ENCODE assay signal across 15 mouse cellular contexts in genomic region chr9:32721081-32721480, GRCm38 (mm10).
DNase-seq lines count a peak whose midpoint lies in the region; ATAC-seq and TF ChIP-seq lines count a peak whose summit lies in the region.
"Had no signal": no experiment of that assay in that cellular context is flagged by ENCODE, and none has a peak within 500 bp of the region (broad histone marks: within the 10 kb centered on the region; RNA-seq: fewer than 3 reads in every experiment).

No protein-coding gene starts in this region.

- peak overlapping the region; percentile 57; the same call in 1 of the 2 replicates for H3K9ac ChIP-seq in heart, embryonic 13.5 days
- H3K9ac ChIP-seq in lung, postnatal 0 days (replicated peaks; ENCODE audit: low read depth) = no peak overlapping the region
- no peak overlapping the region for H3K9ac ChIP-seq in embryonic facial prominence, embryonic 11.5 days (replicated peaks; ENCODE audit: low read length)
- H3K9ac ChIP-seq in limb, embryonic 14.5 days (ENCODE audit: low read depth, low read length, severe bottlenecking) = no peak overlapping the region
- H3K9ac ChIP-seq: forebrain, embryonic 15.5 days; liver, embryonic 12.5 days; midbrain, embryonic 12.5 days; neural tube, embryonic 15.5 days had no signal

- 0 out of 2 replicates have a peak, but pooled peaks cover 2% of the 10 kb centered on the region for H3K36me3 ChIP-seq in heart, embryonic 13.5 days
- no peaks in the 10 kb centered on the region; the same call in 1 of the 2 replicates for H3K36me3 ChIP-seq in lung, postnatal 0 days (ENCODE audit: insufficient read depth, low read length)
- no peaks in the 10 kb centered on the region for H3K36me3 ChIP-seq in embryonic facial prominence, embryonic 11.5 days (replicated peaks; ENCODE audit: control insufficient read depth, insufficient read depth, low read depth, low read length)
- no peaks in the 10 kb centered on the region for H3K36me3 ChIP-seq in limb, embryonic 14.5 days (ENCODE audit: control insufficient read depth, insufficient read depth, low read length)
- H3K36me3 ChIP-seq: forebrain, embryonic 15.5 days; liver, embryonic 12.5 days; midbrain, embryonic 12.5 days; neural tube, embryonic 15.5 days had no signal

- no peak overlapping the region for H3K4me2 ChIP-seq in heart, embryonic 13.5 days
- H3K4me2 ChIP-seq in lung, postnatal 0 days (replicated peaks; ENCODE audit: low read depth, low read length) = no peak overlapping the region
- H3K4me2 ChIP-seq in embryonic facial prominence, embryonic 11.5 days (ENCODE audit: low read depth, low read length) = no peak overlapping the region
- H3K4me2 ChIP-seq in limb, embryonic 14.5 days (replicated peaks; ENCODE audit: low read depth, low read length, severe bottlenecking) = peak overlapping the region; percentile 24
- H3K4me2 ChIP-seq: forebrain, embryonic 15.5 days; liver, embryonic 12.5 days; midbrain, embryonic 12.5 days; neural tube, embryonic 15.5 days had no signal

- WGBS in heart, embryonic 13.5 days = 66% methylated on average over 2 of the region's 2 CpGs
- 45% methylated on average over 2 of the region's 2 CpGs for WGBS in lung, postnatal 0 days
- WGBS in embryonic facial prominence, embryonic 11.5 days = 21% methylated on average over 2 of the region's 2 CpGs
- 18% methylated on average over 2 of the region's 2 CpGs for WGBS in limb, embryonic 14.5 days

- no peaks in the 10 kb centered on the region for H3K9me3 ChIP-seq in heart, embryonic 13.5 days
- no peaks in the 10 kb centered on the region for H3K9me3 ChIP-seq in lung, postnatal 0 days (ENCODE audit: low read length)
- no peaks in the 10 kb centered on the region for H3K9me3 ChIP-seq in embryonic facial prominence, embryonic 11.5 days (replicated peaks; ENCODE audit: control insufficient read depth, low read length)
- no peaks in the 10 kb centered on the region for H3K9me3 ChIP-seq in limb, embryonic 14.5 days (ENCODE audit: control insufficient read depth, low read length)
- H3K9me3 ChIP-seq: forebrain, embryonic 15.5 days; liver, embryonic 12.5 days; midbrain, embryonic 12.5 days; neural tube, embryonic 15.5 days had no signal

- TF ChIP-seq POLR2A in limb, embryonic 14.5 days (IDR thresholded peaks at IDR 0.05; ENCODE audit: borderline replicate concordance, extremely low read depth, insufficient read depth, insufficient read length) = no peak

- no peak for TF ChIP-seq EP300 in lung, postnatal 0 days (IDR thresholded peaks at IDR 0.05)

- H3K27me3 ChIP-seq in heart, embryonic 13.5 days (replicated peaks) = no peaks in the 10 kb centered on the region
- no peaks in the 10 kb centered on the region for H3K27me3 ChIP-seq in lung, postnatal 0 days (replicated peaks; ENCODE audit: insufficient read depth, low read length)
- H3K27me3 ChIP-seq in embryonic facial prominence, embryonic 11.5 days (ENCODE audit: control insufficient read depth, insufficient read depth, low read length) = no peaks in the 10 kb centered on the region
- H3K27me3 ChIP-seq in limb, embryonic 14.5 days (ENCODE audit: control insufficient read depth, insufficient read depth, low read length) = no peaks in the 10 kb centered on the region
- H3K27me3 ChIP-seq: forebrain, embryonic 15.5 days; liver, embryonic 12.5 days; midbrain, embryonic 12.5 days had no signal

- TF ChIP-seq CTCF in lung, postnatal 0 days (IDR thresholded peaks at IDR 0.05) = peak; percentile 46

- H3K4me3 ChIP-seq in heart, embryonic 13.5 days = no peak overlapping the region
- no peak overlapping the region for H3K4me3 ChIP-seq in lung, postnatal 0 days (ENCODE audit: low read depth, low read length)
- no peak overlapping the region for H3K4me3 ChIP-seq in embryonic facial prominence, embryonic 11.5 days (ENCODE audit: low read depth, low read length)
- no peak overlapping the region for H3K4me3 ChIP-seq in limb, embryonic 14.5 days (replicated peaks; ENCODE audit: low read length)
- H3K4me3 ChIP-seq: forebrain, embryonic 15.5 days; liver, embryonic 12.5 days; midbrain, embryonic 12.5 days; neural tube, embryonic 15.5 days had no signal

- H3K4me1 ChIP-seq in heart, embryonic 13.5 days = peaks cover 73% of the 10 kb centered on the region
- peaks cover 8% of the 10 kb centered on the region; the same call in 1 of the 2 replicates for H3K4me1 ChIP-seq in lung, postnatal 0 days (ENCODE audit: insufficient read depth, low read depth, low read length)
- peaks cover 8% of the 10 kb centered on the region for H3K4me1 ChIP-seq in embryonic facial prominence, embryonic 11.5 days (ENCODE audit: control insufficient read depth, insufficient read depth, low read length)
- H3K4me1 ChIP-seq in limb, embryonic 14.5 days (ENCODE audit: control insufficient read depth, insufficient read depth, low read length) = peaks cover 63% of the 10 kb centered on the region

- no peak for ATAC-seq in heart, embryonic 13.5 days (ENCODE audit: extremely low read depth, insufficient number of reproducible peaks, low FRiP score, low TSS enrichment)
- ATAC-seq in lung, postnatal 0 days = no peak
- no peak for ATAC-seq in embryonic facial prominence, embryonic 11.5 days (replicated peaks; ENCODE audit: insufficient number of reproducible peaks, low FRiP score, low TSS enrichment, low read depth)
- ATAC-seq in limb, embryonic 14.5 days (ENCODE audit: low FRiP score, low read depth) = 0 out of 2 replicates have a peak, but pooled peaks have one; percentile 1
- no peak for ATAC-seq in megakaryocyte, adult 5-6 weeks (ENCODE audit: poor library complexity, severe bottlenecking)
- ATAC-seq: CD4-positive, CD25-positive, alpha-beta regulatory T cell, adult 4 months; forebrain, embryonic 15.5 days; hindbrain, embryonic 16.5 days; liver, embryonic 12.5 days had no signal

- peak overlapping the region; percentile 72 for H3K27ac ChIP-seq in heart, embryonic 13.5 days (replicated peaks)
- peak overlapping the region; percentile 23; the same call in 1 of the 2 replicates for H3K27ac ChIP-seq in lung, postnatal 0 days (ENCODE audit: low read length)
- 0 out of 2 replicates have a peak overlapping the region, but pooled peaks have one; percentile 48 for H3K27ac ChIP-seq in embryonic facial prominence, embryonic 11.5 days (replicated peaks; ENCODE audit: low read depth, low read length)
- H3K27ac ChIP-seq in limb, embryonic 14.5 days (replicated peaks; ENCODE audit: low read depth, low read length) = peak overlapping the region; percentile 79
- H3K27ac ChIP-seq: forebrain, embryonic 15.5 days; liver, embryonic 12.5 days; midbrain, embryonic 12.5 days; neural tube, embryonic 15.5 days had no signal

- no peak for DNase-seq in heart, adult 8-10 months (ENCODE audit: low spot score)
- no peak for DNase-seq in lung, postnatal 0 days (ENCODE audit: low spot score)
- DNase-seq in lung, postnatal 25 days (ENCODE audit: low spot score) = no peak
- DNase-seq in embryonic facial prominence, embryonic 11.5 days (ENCODE audit: low spot score) = peak; percentile 44
- DNase-seq in limb, embryonic 14.5 days (ENCODE audit: low spot score) = no peak
- no peak for DNase-seq in left cerebral cortex, adult 11 months (ENCODE audit: low spot score)
- DNase-seq: cerebellum, adult 8-10 months had no signal

Comparison
In these comparisons a context has a peak if more than half of its experiments do, and no peak if none do; other contexts are left out.
1. H3K27ac ChIP-seq: peak in every context shown above with its lines; median percentile 79 in limb, embryonic 14.5 days; 72 in heart, embryonic 13.5 days; 48 in embryonic facial prominence, embryonic 11.5 days; 23 in lung, postnatal 0 days.